Mouse (Mus musculus): Measurements from ENCODE around the gene Gm20388. TPM values are rescaled to one million over a fixed set of nuclear protein-coding genes. Genes with fewer than 3 reads are reported as not detected.
A peak's percentile ranks its signal among the peaks of the same experiment; 100 is the strongest.

The Gm20388 gene
- polyA plus RNA-seq, 1 experiment from 2014 or later = 8.3 TPM

DNA sequence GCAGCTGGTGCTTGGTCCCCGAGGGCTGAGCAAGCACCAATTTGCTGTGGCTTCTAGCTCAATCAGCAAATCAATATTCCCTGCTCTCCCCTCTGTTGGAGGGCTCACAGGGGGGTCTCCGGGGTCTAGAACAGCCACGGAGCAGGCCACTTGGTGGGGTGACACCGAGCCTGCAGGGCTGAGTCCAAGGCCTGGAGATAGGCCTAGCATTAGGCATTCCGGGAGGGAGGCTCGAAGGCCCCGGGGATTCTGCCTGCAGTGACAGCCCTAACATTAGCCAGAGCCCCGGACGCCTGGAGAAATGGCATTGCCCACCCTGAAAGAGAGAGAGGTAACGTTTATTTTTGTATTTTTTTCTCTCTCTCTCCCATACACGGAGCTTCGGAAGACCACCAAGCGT, 972.0 kb downstream of the Gm20388 start:
- Histone ChIP-seq H3K36me3 (ENCODE audit: control insufficient read depth, insufficient read depth, low read length) (no peaks in the 10 kb centered on the region), H3K4me1 (replicated peaks; ENCODE audit: control insufficient read depth, insufficient read depth, low read length) (peaks cover 28% of the 10 kb centered on the region), H3K4me3 (ENCODE audit: low read depth, low read length) (peak overlapping the region; percentile 30), H3K9me3 (ENCODE audit: control insufficient read depth, low read length) (no peaks in the 10 kb centered on the region), H3K4me2 (ENCODE audit: low read length) (peak overlapping the region; percentile 53), H3K27ac (ENCODE audit: low read depth) (peak overlapping the region; percentile 96), H3K27me3 (replicated peaks; ENCODE audit: control insufficient read depth, insufficient read depth, low read length) (peaks cover 36% of the 10 kb centered on the region), H3K9ac (ENCODE audit: low read length) (peak overlapping the region; percentile 69)
- DNase-seq (ENCODE audit: low spot score) = peak; percentile 85
- WGBS = 13% methylated on average over 13 of the region's 13 CpGs
- ATAC-seq (replicated peaks; ENCODE audit: low FRiP score, low TSS enrichment, low read depth) = peak; percentile 48; the same call in 1 of the 2 replicates

DNA sequence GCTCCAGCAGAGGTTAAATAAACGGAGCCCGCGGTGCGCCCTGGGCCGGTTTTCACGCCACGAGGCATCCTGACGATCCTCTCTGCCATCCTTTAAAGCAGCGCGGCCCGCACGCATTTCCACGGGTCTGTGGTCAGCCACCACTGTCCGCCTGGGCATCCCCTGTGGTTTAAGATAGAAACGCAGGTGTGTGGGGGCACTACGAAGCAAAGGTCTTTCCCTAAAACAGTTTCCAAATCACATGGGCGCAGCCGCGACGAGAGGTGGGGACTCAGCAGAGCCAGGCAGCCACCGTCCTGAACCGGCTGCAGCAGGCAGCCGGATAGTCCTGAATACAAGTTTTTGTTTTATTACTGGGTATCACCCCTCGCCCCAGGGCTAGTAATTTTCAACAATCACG, 972.7 kb downstream of the Gm20388 start:
- Histone ChIP-seq H3K4me1 (replicated peaks; ENCODE audit: control insufficient read depth, insufficient read depth, low read length) (peaks cover 28% of the 10 kb centered on the region), H3K4me3 (ENCODE audit: low read depth, low read length) (peak overlapping the region; percentile 30), H3K9ac (ENCODE audit: low read length) (peak overlapping the region; percentile 69), H3K27me3 (replicated peaks; ENCODE audit: control insufficient read depth, insufficient read depth, low read length) (peaks cover 43% of the 10 kb centered on the region), H3K9me3 (ENCODE audit: control insufficient read depth, low read length) (no peaks in the 10 kb centered on the region), H3K36me3 (ENCODE audit: control insufficient read depth, insufficient read depth, low read length) (no peaks in the 10 kb centered on the region), H3K27ac (ENCODE audit: low read depth) (peak overlapping the region; percentile 96), H3K4me2 (ENCODE audit: low read length) (peak overlapping the region; percentile 53)
- ATAC-seq (replicated peaks; ENCODE audit: low FRiP score, low TSS enrichment, low read depth) (no peak), DNase-seq (ENCODE audit: low spot score) (peak; percentile 79)
- 4% methylated on average over 25 of the region's 25 CpGs for WGBS

DNA sequence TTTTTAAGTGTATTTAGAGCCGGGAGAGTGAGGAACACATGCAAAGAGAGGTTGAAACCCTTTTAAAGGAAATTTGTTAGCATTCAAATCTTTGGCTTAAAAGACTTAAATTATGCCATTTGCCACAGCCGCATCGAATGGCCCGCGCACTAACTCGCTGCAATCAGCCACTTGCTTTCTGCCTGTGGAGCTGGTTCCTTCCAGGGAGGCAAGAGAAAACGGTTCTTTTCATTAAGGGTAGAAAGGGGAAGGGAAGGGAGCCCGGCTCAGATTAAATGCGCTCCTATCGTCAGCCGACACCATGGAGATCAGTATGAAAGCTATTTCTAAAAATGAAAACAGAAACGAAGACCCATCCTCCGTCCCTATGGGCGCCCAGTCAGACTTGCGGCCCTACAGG, 973.2 kb downstream of the Gm20388 start:
- H3K4me1 ChIP-seq (replicated peaks; ENCODE audit: control insufficient read depth, insufficient read depth, low read length) = peaks cover 28% of the 10 kb centered on the region
- peak overlapping the region; percentile 96 for H3K27ac ChIP-seq (ENCODE audit: low read depth)
- peaks cover 48% of the 10 kb centered on the region for H3K27me3 ChIP-seq (replicated peaks; ENCODE audit: control insufficient read depth, insufficient read depth, low read length)
- H3K4me3 ChIP-seq (ENCODE audit: low read depth, low read length) = peak overlapping the region; percentile 30
- H3K36me3 ChIP-seq (ENCODE audit: control insufficient read depth, insufficient read depth, low read length) = no peaks in the 10 kb centered on the region
- ATAC-seq (replicated peaks; ENCODE audit: low FRiP score, low TSS enrichment, low read depth) = no peak
- H3K4me2 ChIP-seq (ENCODE audit: low read length) = peak overlapping the region; percentile 53
- no peak for DNase-seq (ENCODE audit: low spot score)
- H3K9me3 ChIP-seq (ENCODE audit: control insufficient read depth, low read length) = no peaks in the 10 kb centered on the region
- WGBS = 7% methylated on average over 15 of the region's 15 CpGs
- H3K9ac ChIP-seq (ENCODE audit: low read length) = peak overlapping the region; percentile 69

DNA sequence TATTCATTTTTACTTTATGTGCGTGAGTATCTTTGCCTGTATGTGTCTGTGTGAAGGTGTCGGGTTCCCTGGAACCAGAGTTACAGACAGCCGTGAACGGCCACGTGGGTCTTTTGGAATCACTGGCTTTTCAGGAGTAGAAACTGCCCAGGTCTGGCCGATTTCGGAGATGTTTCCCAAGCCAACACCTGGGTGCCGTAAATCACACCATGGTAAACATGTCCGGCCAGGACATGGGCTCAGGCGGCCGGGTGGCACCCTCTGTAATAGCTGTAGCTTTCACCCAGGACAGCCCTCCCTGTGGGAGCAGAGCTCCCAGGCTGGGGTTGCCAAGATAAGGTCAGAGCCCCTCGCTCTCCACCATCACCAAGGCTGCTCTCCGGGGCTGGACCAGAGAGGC, 974.2 kb downstream of the Gm20388 start:
- Histone ChIP-seq H3K9me3 (ENCODE audit: control insufficient read depth, low read length) (no peaks in the 10 kb centered on the region), H3K4me1 (replicated peaks; ENCODE audit: control insufficient read depth, insufficient read depth, low read length) (peaks cover 28% of the 10 kb centered on the region), H3K27ac (ENCODE audit: low read depth) (peak overlapping the region; percentile 96), H3K4me2 (ENCODE audit: low read length) (peak overlapping the region; percentile 53), H3K27me3 (replicated peaks; ENCODE audit: control insufficient read depth, insufficient read depth, low read length) (peaks cover 54% of the 10 kb centered on the region), H3K4me3 (ENCODE audit: low read depth, low read length) (no peak overlapping the region), H3K36me3 (ENCODE audit: control insufficient read depth, insufficient read depth, low read length) (no peaks in the 10 kb centered on the region), H3K9ac (ENCODE audit: low read length) (peak overlapping the region; percentile 69)
- no peak for ATAC-seq (replicated peaks; ENCODE audit: low FRiP score, low TSS enrichment, low read depth)
- WGBS = 10% methylated on average over 13 of the region's 13 CpGs
- DNase-seq (ENCODE audit: low spot score) = no peak

DNA sequence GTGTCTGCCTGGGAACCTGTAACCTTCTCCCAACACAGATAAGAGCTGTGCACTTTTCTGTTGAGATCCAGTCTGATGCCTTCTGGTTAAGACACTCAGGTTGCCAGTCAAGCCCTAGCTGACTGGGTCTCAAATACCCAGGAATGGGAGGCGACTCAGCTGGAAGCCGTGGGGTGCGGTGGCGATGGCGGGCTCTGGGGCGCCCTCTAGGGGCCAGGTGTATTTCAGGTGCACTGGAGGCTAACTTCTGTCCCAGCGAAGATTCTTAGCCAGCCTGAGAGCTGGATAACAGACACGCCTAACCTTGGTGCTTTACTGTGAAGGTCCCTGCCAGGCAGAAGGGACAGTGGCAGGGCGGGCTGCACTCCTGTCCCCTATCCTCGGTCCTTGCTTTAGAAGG, 976.6 kb downstream of the Gm20388 start:
- ATAC-seq (replicated peaks; ENCODE audit: low FRiP score, low TSS enrichment, low read depth) (no peak), DNase-seq (ENCODE audit: low spot score) (peak; percentile 76)
- Histone ChIP-seq H3K4me3 (ENCODE audit: low read depth, low read length) (no peak overlapping the region), H3K27me3 (replicated peaks; ENCODE audit: control insufficient read depth, insufficient read depth, low read length) (peaks cover 68% of the 10 kb centered on the region), H3K9me3 (ENCODE audit: control insufficient read depth, low read length) (no peaks in the 10 kb centered on the region), H3K27ac (ENCODE audit: low read depth) (peak overlapping the region; percentile 96; the same call in 1 of the 2 replicates), H3K4me1 (replicated peaks; ENCODE audit: control insufficient read depth, insufficient read depth, low read length) (peaks cover 14% of the 10 kb centered on the region), H3K4me2 (ENCODE audit: low read length) (peak overlapping the region; percentile 32; the same call in 1 of the 2 replicates), H3K9ac (ENCODE audit: low read length) (no peak overlapping the region), H3K36me3 (ENCODE audit: control insufficient read depth, insufficient read depth, low read length) (no peaks in the 10 kb centered on the region)
- WGBS = 13% methylated on average over 10 of the region's 10 CpGs

DNA sequence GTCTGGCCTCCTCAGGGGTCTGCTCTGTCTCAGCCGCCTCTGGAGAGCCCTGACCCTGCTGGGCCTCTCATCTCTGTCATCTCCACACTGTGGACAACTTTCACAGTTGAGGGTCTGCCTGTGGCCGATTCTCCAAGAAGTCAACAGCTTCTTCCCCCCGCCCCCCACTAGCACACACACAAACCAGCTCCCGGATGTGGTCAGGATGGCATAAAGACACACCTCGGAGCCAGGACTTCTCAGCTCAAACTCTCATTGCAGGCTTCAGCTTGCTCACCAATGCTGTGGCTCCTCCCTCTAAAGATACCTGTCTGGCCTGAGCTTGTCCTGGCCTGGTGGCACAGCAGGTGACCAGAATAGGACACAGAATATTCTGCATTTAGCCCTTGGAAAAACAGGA, 977.4 kb downstream of the Gm20388 start:
- Histone ChIP-seq H3K36me3 (ENCODE audit: control insufficient read depth, insufficient read depth, low read length) (no peaks in the 10 kb centered on the region), H3K4me2 (ENCODE audit: low read length) (peak overlapping the region; percentile 32; the same call in 1 of the 2 replicates), H3K4me1 (replicated peaks; ENCODE audit: control insufficient read depth, insufficient read depth, low read length) (peaks cover 16% of the 10 kb centered on the region), H3K4me3 (ENCODE audit: low read depth, low read length) (no peak overlapping the region), H3K9me3 (ENCODE audit: control insufficient read depth, low read length) (no peaks in the 10 kb centered on the region), H3K27ac (ENCODE audit: low read depth) (no peak overlapping the region), H3K27me3 (replicated peaks; ENCODE audit: control insufficient read depth, insufficient read depth, low read length) (peaks cover 74% of the 10 kb centered on the region), H3K9ac (ENCODE audit: low read length) (no peak overlapping the region)
- WGBS = 35% methylated on average over 5 of the region's 5 CpGs
- ATAC-seq (replicated peaks; ENCODE audit: low FRiP score, low TSS enrichment, low read depth) (no peak), DNase-seq (ENCODE audit: low spot score) (no peak)

DNA sequence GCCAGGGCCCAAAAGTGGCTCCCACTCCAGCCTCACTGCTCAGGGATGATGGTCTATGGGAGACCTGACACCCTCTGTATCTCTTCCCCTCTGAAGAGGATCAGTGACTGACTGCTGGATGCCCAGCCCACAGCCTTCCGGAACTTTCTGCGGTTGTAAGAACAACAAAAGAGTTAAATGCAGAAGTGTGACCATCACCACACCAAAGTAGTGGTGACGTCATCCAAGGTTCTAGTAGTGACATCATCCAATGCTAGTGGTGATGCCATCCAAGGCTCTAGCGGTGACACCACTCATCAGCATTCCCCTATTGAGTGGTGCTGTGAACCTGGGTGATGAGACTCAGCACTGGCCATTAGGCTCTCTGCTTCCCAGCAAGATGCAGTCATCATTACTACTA, 978.5 kb downstream of the Gm20388 start:
- Histone ChIP-seq H3K27me3 (replicated peaks; ENCODE audit: control insufficient read depth, insufficient read depth, low read length) (peaks cover 74% of the 10 kb centered on the region), H3K4me1 (replicated peaks; ENCODE audit: control insufficient read depth, insufficient read depth, low read length) (peaks cover 22% of the 10 kb centered on the region), H3K36me3 (ENCODE audit: control insufficient read depth, insufficient read depth, low read length) (no peaks in the 10 kb centered on the region), H3K27ac (ENCODE audit: low read depth) (no peak overlapping the region), H3K9me3 (ENCODE audit: control insufficient read depth, low read length) (no peaks in the 10 kb centered on the region), H3K9ac (ENCODE audit: low read length) (no peak overlapping the region), H3K4me2 (ENCODE audit: low read length) (no peak overlapping the region), H3K4me3 (ENCODE audit: low read depth, low read length) (no peak overlapping the region)
- DNase-seq (ENCODE audit: low spot score) (no peak), ATAC-seq (replicated peaks; ENCODE audit: low FRiP score, low TSS enrichment, low read depth) (no peak)
- 85% methylated on average over 4 of the region's 4 CpGs for WGBS

DNA sequence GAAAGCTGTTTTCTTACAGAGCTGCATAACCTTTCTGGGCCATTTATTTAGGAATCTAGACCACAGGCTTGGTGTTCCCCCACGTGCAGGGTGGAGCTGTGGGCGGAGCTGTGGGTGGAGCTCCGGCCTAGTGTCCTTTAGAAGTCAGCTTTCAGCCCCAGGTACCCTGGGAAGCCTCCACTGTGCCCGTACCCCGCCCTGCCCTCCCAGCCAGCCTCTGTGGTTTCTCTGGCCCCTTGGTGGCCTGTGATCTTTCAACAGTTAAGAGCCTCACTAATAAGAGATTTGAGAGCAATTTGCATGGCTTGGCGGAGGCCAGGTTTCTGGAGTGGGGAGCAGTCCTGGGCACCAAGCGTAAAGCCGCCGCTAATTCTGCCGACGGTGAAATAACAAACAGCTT, 979.4 kb downstream of the Gm20388 start:
- H3K27ac ChIP-seq (ENCODE audit: low read depth) = no peak overlapping the region
- no peaks in the 10 kb centered on the region for H3K9me3 ChIP-seq (ENCODE audit: control insufficient read depth, low read length)
- H3K9ac ChIP-seq (ENCODE audit: low read length) = no peak overlapping the region
- peak overlapping the region; percentile 22; the same call in 1 of the 2 replicates for H3K4me2 ChIP-seq (ENCODE audit: low read length)
- peaks cover 28% of the 10 kb centered on the region for H3K4me1 ChIP-seq (replicated peaks; ENCODE audit: control insufficient read depth, insufficient read depth, low read length)
- no peaks in the 10 kb centered on the region for H3K36me3 ChIP-seq (ENCODE audit: control insufficient read depth, insufficient read depth, low read length)
- H3K4me3 ChIP-seq (ENCODE audit: low read depth, low read length) = no peak overlapping the region
- 10% methylated on average over 11 of the region's 11 CpGs for WGBS
- H3K27me3 ChIP-seq (replicated peaks; ENCODE audit: control insufficient read depth, insufficient read depth, low read length) = peaks cover 73% of the 10 kb centered on the region
- DNase-seq (ENCODE audit: low spot score) = no peak
- no peak for ATAC-seq (replicated peaks; ENCODE audit: low FRiP score, low TSS enrichment, low read depth)

DNA sequence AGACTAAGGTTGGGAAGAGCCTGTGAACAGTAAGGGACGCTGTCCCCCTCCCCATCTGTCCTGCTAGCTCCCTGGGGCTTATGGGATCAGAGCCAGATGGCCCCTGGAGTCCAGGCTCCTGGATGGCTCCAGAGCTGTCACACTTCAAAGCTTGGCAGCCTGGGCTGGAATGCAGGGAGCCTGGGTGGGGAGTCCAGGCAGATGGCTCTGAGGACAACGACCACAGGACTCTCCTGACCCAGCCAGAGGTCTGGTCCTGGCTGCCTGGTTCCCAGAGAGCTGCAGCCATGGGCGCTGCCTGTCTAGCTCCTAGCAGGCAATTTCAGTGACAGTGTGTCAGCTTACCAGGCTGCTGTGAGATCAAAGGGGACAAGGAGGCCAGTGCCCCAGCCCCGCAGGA, 984.4 kb downstream of the Gm20388 start:
- H3K4me3 ChIP-seq (ENCODE audit: low read depth, low read length) = no peak overlapping the region
- ATAC-seq (replicated peaks; ENCODE audit: low FRiP score, low TSS enrichment, low read depth) (no peak), DNase-seq (ENCODE audit: low spot score) (no peak)
- WGBS = 14% methylated on average over 4 of the region's 4 CpGs
- H3K4me2 ChIP-seq (ENCODE audit: low read length) = no peak overlapping the region
- H3K9ac ChIP-seq (ENCODE audit: low read length) = no peak overlapping the region
- peaks cover 34% of the 10 kb centered on the region for H3K27me3 ChIP-seq (replicated peaks; ENCODE audit: control insufficient read depth, insufficient read depth, low read length)
- H3K27ac ChIP-seq (ENCODE audit: low read depth) = peak overlapping the region; percentile 12
- H3K36me3 ChIP-seq (ENCODE audit: control insufficient read depth, insufficient read depth, low read length) = no peaks in the 10 kb centered on the region
- no peaks in the 10 kb centered on the region for H3K9me3 ChIP-seq (ENCODE audit: control insufficient read depth, low read length)
- peaks cover 46% of the 10 kb centered on the region for H3K4me1 ChIP-seq (replicated peaks; ENCODE audit: control insufficient read depth, insufficient read depth, low read length)
